Mouse (Mus musculus) heart, postnatal 0 days (tissue): ENCODE measurements around the gene Sap18. TPM values are rescaled to one million over a fixed set of nuclear protein-coding genes. Genes with fewer than 3 reads are reported as not detected.

Source experiments
- ATAC-seq: fragments of 200-750 bp; cut with Nextera tagmentation; 2 replicates; pipeline ENCODE4 v1.8.0; 2017; ENCODE audit warnings: low read depth, moderate number of reproducible peaks, moderate library complexity; ENCODE audit not compliant: insufficient read depth
- DNase-seq: peaks from one replicate; pipeline ENCODE4 v3.0.0-alpha.2; 2016; ENCODE audit warnings: low spot score
- H3K27ac ChIP-seq: fragments of 300-500 bp; sonication (generic); 2 replicates; pipeline ENCODE4 v1.5.1; 2014; ENCODE audit warnings: low read depth, mild to moderate bottlenecking
- H3K27me3 ChIP-seq: fragments of 300-500 bp; sonication (generic); 2 replicates; pipeline ENCODE4 v1.6.1; 2014; ENCODE audit warnings: low read length, mixed read lengths; ENCODE audit not compliant: control insufficient read depth, insufficient read depth
- H3K36me3 ChIP-seq: fragments of 300-500 bp; sonication (generic); replicated peaks from 2 replicates; pipeline ENCODE4 v1.6.1; 2014; ENCODE audit warnings: low read length, mixed read lengths; ENCODE audit not compliant: control insufficient read depth, insufficient read depth
- H3K4me1 ChIP-seq: fragments of 300-500 bp; sonication (generic); 2 replicates; pipeline ENCODE4 v1.6.1; 2014; ENCODE audit warnings: antibody characterized with exemption; ENCODE audit not compliant: control insufficient read depth, insufficient read depth
- H3K4me2 ChIP-seq: fragments of 300-500 bp; sonication (generic); 2 replicates; pipeline ENCODE4 v1.6.1; 2014; ENCODE audit warnings: low read depth, mild to moderate bottlenecking, low read length, moderate library complexity
- H3K4me3 ChIP-seq: fragments of 300-500 bp; sonication (generic); 2 replicates; pipeline ENCODE4 v1.5.1; 2014; ENCODE audit warnings: low read depth, low read length
- H3K9ac ChIP-seq: fragments of 300-500 bp; sonication (generic); replicated peaks from 2 replicates; pipeline ENCODE4 v1.6.1; 2014; ENCODE audit warnings: low read depth, low read length, mixed read lengths
- H3K9me3 ChIP-seq: fragments of 300-500 bp; sonication (generic); replicated peaks from 2 replicates; pipeline ENCODE4 v1.6.1; 2016; ENCODE audit warnings: low read length; ENCODE audit not compliant: control insufficient read depth
- CTCF ChIP-seq: IDR thresholded peaks from 2 replicates; pipeline ENCODE4 v1.5.1; 2016; ENCODE audit warnings: antibody characterized with exemption, control low read depth, low read depth
- EP300 ChIP-seq: IDR thresholded peaks from 2 replicates; pipeline ENCODE4 v1.6.1; 2016; ENCODE audit warnings: antibody characterized with exemption, low read depth
- WGBS: fragments of 180-500 bp; shearing (Covaris S2); extraction: QIAGEN DNeasy Blood & Tissue Kit; methylation state at CpG from one replicate; pipeline ENCODE4 v1.1.7; 2014; 5-methylcytosine and 5-hydroxymethylcytosine counted together
- polyA plus RNA-seq: library from polyadenylated mRNA; unstranded; fragments of >200 nt; fragmentation: Nextera tagmentation; extraction: Ambion mirVana; gene quantifications from 2 replicates; pipeline ENCODE4 v1.2.1, GENCODE M21; 2015
- total RNA-seq: library from RNA; depleted of rRNA; stranded (reverse); fragments of >200 nt; gene quantifications from 2 replicates; pipeline ENCODE4 v1.2.3, GENCODE M21; 2014; ENCODE audit warnings: low replicate concordance

Sap18 gene
- total and polyA plus RNA-seq, 2 experiments from 2014 or later = 8.4 to 10.9 TPM

DNA sequence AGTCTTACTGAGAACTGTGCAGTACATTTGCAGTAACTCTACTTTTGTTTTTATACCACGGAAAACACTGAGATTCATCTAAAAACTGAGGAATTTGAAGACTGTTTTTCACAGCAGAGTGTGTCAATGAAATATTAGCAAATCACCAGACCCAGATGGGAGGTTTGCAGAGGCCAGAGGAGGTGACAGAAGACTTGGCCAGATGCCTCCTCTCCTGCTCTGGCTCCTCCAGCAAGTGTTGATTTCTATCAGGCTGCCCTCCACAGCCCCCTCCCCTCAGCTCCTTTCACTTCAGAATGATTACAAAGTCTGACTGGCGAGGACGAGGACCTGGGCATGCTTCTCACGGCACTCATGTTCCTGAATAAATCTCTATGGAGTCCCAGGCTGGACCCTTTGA is 10.6 kb upstream of the Sap18 start:
- Histone ChIP-seq H3K4me3 (no peak overlapping the region), H3K27ac (no peak overlapping the region), H3K27me3 (no peaks in the 10 kb centered on the region), H3K4me2 (no peak overlapping the region), H3K9ac (no peak overlapping the region), H3K4me1 (no peaks in the 10 kb centered on the region), H3K36me3 (no peaks in the 10 kb centered on the region), H3K9me3 (no peaks in the 10 kb centered on the region)
- WGBS = 43% methylated on average over 4 of the region's 4 CpGs
- DNase-seq = no peak
- TF ChIP-seq CTCF = no peak
- TF ChIP-seq EP300 = no peak
- no peak for ATAC-seq

DNA sequence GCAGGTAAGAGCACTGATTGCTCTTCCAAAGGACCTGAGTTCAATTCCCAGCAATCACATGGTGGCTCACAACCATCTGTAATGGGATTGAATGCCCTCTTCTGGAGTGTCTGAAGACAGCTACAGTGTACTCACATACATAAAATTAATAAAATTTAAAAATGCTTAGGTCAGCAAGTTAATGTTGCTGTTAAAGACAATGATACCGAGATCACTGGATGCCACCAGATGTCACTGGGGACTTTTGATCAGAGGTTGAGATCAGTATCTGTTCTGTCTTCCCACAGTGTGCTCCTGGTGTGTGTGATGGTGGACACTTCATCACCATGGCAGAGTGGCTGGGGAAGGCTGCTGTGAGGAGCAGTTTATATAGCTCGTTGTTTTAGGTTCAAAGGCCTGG is 8.7 kb upstream of the Sap18 start:
- TF ChIP-seq EP300 = no peak
- no peak for TF ChIP-seq CTCF

DNA sequence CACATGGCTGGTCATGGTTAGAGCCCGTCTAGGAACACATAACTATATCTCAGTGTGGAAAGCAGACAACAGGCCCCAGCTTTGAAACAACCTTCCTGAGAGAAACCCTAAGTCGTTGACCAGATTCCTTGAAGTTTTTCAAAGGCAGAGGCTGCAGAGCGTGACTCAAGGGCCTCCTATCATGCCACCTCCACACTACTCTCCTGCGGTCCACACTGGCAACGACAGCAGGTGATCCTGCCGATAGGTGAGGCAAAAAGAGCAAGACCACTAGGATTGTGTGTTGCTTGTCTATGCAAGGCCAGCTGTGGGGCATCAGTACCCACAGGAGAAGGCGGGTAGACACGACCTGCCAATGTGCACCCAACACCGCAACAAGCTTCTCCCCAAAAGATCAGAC is 8.2 kb upstream of the Sap18 start:
- Histone ChIP-seq H3K27ac (no peak overlapping the region), H3K9ac (no peak overlapping the region), H3K9me3 (no peaks in the 10 kb centered on the region), H3K27me3 (no peaks in the 10 kb centered on the region), H3K4me2 (no peak overlapping the region), H3K4me1 (no peaks in the 10 kb centered on the region), H3K36me3 (no peaks in the 10 kb centered on the region), H3K4me3 (no peak overlapping the region)
- DNase-seq = no peak
- no peak for ATAC-seq
- TF ChIP-seq CTCF (no peak), EP300 (no peak)
- WGBS = 82% methylated on average over 9 of the region's 9 CpGs

More for the DNA sequence above, 8.7 kb upstream of the Sap18 start:
- no peak overlapping the region for H3K4me3 ChIP-seq
- ATAC-seq (no peak), DNase-seq (no peak)
- no peak overlapping the region for H3K9ac ChIP-seq
- H3K36me3 ChIP-seq = no peaks in the 10 kb centered on the region
- H3K9me3 ChIP-seq = no peaks in the 10 kb centered on the region
- 72% methylated on average over 2 of the region's 2 CpGs for WGBS
- H3K4me2 ChIP-seq = no peak overlapping the region
- no peak overlapping the region for H3K27ac ChIP-seq
- no peaks in the 10 kb centered on the region for H3K27me3 ChIP-seq
- no peaks in the 10 kb centered on the region for H3K4me1 ChIP-seq

DNA sequence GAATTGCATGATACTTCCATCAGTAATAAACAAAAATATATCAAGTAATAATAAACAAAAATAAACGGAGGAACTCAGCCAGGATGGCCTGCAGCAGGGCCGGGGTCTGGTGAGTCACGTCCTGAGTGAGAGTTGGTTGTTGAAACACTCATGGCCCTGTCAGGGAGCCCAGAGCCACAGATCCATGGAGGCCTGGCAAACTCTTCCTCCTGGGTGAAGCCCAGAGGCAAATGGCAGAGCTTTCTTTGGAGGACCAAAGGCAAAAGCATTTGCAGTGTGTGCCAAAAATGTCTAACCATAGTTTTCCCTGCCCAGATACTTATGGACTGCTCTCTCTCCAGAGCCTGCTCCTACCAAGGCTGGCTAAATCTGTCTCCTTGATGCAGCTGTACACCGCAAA is 6.8 kb upstream of the Sap18 start:
- no peak overlapping the region for H3K9ac ChIP-seq
- no peak for ATAC-seq
- H3K4me1 ChIP-seq = no peaks in the 10 kb centered on the region
- H3K9me3 ChIP-seq = no peaks in the 10 kb centered on the region
- H3K27me3 ChIP-seq = no peaks in the 10 kb centered on the region
- no peak overlapping the region for H3K4me2 ChIP-seq
- WGBS = 60% methylated on average over 4 of the region's 4 CpGs
- no peak overlapping the region for H3K27ac ChIP-seq
- no peak overlapping the region for H3K4me3 ChIP-seq
- TF ChIP-seq EP300 = no peak
- no peak for TF ChIP-seq CTCF
- H3K36me3 ChIP-seq = no peaks in the 10 kb centered on the region
- no peak for DNase-seq

DNA sequence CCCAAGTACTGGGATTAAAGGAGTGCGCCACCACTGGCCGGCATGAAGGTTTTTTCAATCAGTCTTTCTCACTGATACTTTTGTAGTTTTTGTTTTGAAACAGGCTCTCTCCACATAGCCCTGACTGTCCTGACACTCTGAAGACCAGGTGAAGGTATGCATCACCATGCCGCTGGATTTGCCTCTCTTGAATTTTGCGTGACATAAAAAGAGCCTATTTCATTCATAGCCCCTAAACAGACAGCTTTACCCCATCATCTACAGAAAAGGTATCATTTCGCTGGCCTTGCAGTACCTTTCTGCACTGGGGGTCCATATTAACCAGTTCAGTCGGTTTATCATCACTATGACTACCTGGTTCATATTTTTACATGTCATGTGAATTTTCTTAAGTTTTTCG is 429 bp upstream of the Sap18 start:
- 11% methylated on average over 7 of the region's 7 CpGs for WGBS
- Histone ChIP-seq H3K4me3 (peak overlapping the region; percentile 69), H3K27me3 (no peaks in the 10 kb centered on the region), H3K9ac (no peak overlapping the region), H3K36me3 (peaks cover 8% of the 10 kb centered on the region), H3K4me1 (peaks cover 15% of the 10 kb centered on the region), H3K9me3 (no peaks in the 10 kb centered on the region), H3K4me2 (peak overlapping the region; percentile 70), H3K27ac (peak overlapping the region; percentile 44)
- TF ChIP-seq CTCF (peak; percentile 14; the same call in 1 of the 2 replicates), EP300 (no peak)
- ATAC-seq (no peak), DNase-seq (no peak)

DNA sequence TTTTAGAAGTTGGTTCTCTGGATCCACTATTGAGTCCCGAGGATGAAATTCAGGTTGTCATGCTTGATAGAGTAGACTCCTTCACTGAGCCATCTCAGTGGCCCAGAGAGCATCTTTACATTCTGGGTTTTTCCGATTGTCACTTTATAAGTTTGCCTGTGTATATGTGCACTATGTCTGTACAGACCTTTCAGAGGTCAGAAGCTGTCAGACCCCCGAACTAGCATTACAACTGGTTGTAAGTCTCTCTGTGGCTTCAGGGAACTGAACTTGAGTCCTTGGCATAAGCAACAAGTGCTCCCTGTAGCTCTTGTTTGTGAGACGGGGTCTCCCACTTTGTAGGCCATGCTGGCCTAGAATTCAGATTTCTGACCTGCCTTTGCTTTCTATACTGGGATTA is 5.8 kb downstream of the Sap18 start:
- H3K9ac ChIP-seq = no peak overlapping the region
- H3K36me3 ChIP-seq = peaks cover 52% of the 10 kb centered on the region
- no peak for TF ChIP-seq CTCF
- TF ChIP-seq EP300 = no peak
- no peak overlapping the region for H3K27ac ChIP-seq
- no peaks in the 10 kb centered on the region for H3K9me3 ChIP-seq
- H3K4me3 ChIP-seq = no peak overlapping the region
- no peak for ATAC-seq
- H3K27me3 ChIP-seq = no peaks in the 10 kb centered on the region
- H3K4me1 ChIP-seq = peaks cover 15% of the 10 kb centered on the region
- no peak for DNase-seq
- 77% methylated on average over 4 of the region's 4 CpGs for WGBS
- H3K4me2 ChIP-seq = no peak overlapping the region
